Mouse (Mus musculus) neural tube, embryonic 14.5 days (tissue): ENCODE measurements at regions not wholly inside any gene's neighbourhood (a gene's known extent, or its start where the extent isn't known, plus 50 kb on each side); places are given as distances from the start of the nearest gene placed in this dataset.
A peak's percentile ranks its signal among the peaks of the same experiment; 100 is the strongest.

ENCODE experiments used
- ATAC-seq: fragments of 200-750 bp; cut with Nextera tagmentation; 2 replicates; pipeline ENCODE4 v1.8.0; 2017; ENCODE audit warnings: low read depth, mild to moderate bottlenecking, moderate TSS enrichment, moderate library complexity
- H3K27ac ChIP-seq: fragments of 300-500 bp; sonication (generic); 2 replicates; pipeline ENCODE4 v1.5.1; 2014; ENCODE audit warnings: low read depth, mild to moderate bottlenecking, control low read depth, low read length, moderate library complexity, mixed read lengths
- H3K27me3 ChIP-seq: fragments of 300-500 bp; sonication (generic); 2 replicates; pipeline ENCODE4 v1.6.1; 2014; ENCODE audit warnings: low read length; ENCODE audit not compliant: control insufficient read depth, insufficient read depth
- H3K36me3 ChIP-seq: fragments of 300-500 bp; sonication (generic); 2 replicates; pipeline ENCODE4 v1.6.1; 2014; ENCODE audit warnings: low read length, mixed read lengths; ENCODE audit not compliant: control insufficient read depth, insufficient read depth
- H3K4me1 ChIP-seq: fragments of 300-500 bp; sonication (generic); 2 replicates; pipeline ENCODE4 v1.6.1; 2014; ENCODE audit warnings: low read length; ENCODE audit not compliant: control insufficient read depth, insufficient read depth
- H3K4me2 ChIP-seq: fragments of 300-500 bp; sonication (generic); 2 replicates; pipeline ENCODE4 v1.6.1; 2014; ENCODE audit warnings: mild to moderate bottlenecking, low read depth, low read length, control low read depth
- H3K4me3 ChIP-seq: fragments of 300-500 bp; sonication (generic); 2 replicates; pipeline ENCODE4 v1.5.1; 2014; ENCODE audit warnings: low read depth, low read length, control low read depth, mixed read lengths
- H3K9ac ChIP-seq: fragments of 300-500 bp; sonication (generic); replicated peaks from 2 replicates; pipeline ENCODE4 v1.6.1; 2014; ENCODE audit warnings: low read depth, mild to moderate bottlenecking, control low read depth, low read length, mixed read lengths
- H3K9me3 ChIP-seq: fragments of 300-500 bp; sonication (generic); 2 replicates; pipeline ENCODE4 v1.6.1; 2016; ENCODE audit warnings: low read length; ENCODE audit not compliant: control insufficient read depth
- WGBS: fragments of 180-500 bp; shearing (Covaris S2); extraction: QIAGEN DNeasy Blood & Tissue Kit; methylation state at CpG from one replicate; pipeline ENCODE4 v1.1.7; 2014; 5-methylcytosine and 5-hydroxymethylcytosine counted together

DNA sequence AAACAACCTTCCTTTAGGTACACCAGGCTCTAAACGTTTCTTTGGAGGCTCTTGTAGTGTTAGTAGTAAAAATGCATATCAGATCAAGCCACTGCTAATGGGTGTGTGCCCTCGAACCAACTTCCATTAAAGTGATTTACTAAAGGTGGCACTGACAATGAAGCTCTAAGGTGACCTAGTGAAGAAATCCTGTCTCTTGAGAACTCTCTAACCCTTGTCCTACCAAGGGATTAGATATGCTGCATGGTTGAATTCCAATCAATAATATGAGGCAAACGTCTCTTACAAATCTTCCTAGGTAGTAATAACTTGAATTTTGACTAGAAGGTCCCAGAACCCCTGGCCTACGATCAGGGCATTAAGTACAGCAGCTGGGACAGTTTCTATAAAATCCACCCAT, 640.7 kb downstream of the Pard3 start:
- no peak overlapping the region for H3K4me2 ChIP-seq
- H3K4me1 ChIP-seq = no peaks in the 10 kb centered on the region
- H3K27me3 ChIP-seq = no peaks in the 10 kb centered on the region
- no peaks in the 10 kb centered on the region for H3K9me3 ChIP-seq
- no peak for ATAC-seq
- H3K4me3 ChIP-seq = no peak overlapping the region
- no peak overlapping the region for H3K27ac ChIP-seq
- no peaks in the 10 kb centered on the region for H3K36me3 ChIP-seq
- 49% methylated on average over 4 of the region's 4 CpGs for WGBS
- no peak overlapping the region for H3K9ac ChIP-seq

DNA sequence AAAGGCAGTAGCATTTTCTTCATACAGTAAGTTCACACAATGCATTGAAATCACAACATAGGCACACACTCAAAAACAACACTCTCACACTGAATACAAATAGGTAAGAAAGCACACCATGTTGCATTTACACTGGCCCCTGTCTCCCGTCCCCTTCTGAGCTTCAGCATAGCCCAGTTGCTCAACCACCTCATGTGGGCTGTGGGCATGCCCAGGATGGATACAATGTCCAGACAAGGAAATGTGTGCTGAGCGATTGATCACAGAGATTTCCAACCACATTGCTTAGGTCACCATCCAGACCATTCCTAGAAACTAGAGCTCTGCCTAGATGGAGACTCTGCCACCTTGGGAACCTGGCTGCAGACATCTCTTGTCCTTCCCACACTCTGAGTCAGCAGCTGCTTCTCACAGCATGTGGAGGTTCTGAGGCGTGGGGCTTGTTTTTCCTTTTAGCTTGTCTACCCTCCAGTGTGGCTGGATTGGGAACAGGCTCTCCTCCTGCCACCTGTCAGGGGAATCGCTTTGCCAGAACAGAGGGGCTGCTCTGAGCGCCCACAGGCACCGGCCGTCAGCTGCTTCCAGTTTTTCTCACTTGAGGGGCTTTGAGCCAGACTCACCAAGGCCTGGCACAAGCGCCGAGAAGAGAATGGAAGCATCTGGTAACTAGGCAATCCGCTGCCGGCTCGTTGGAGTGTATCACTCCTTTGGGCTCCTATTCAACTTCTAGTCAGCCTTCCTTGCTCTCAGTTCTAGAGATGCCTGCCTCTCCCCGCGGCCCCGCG, 642.5 kb downstream of the Pard3 start:
- peak; percentile 71 for ATAC-seq
- Histone ChIP-seq H3K27me3 (no peaks in the 10 kb centered on the region), H3K9me3 (no peaks in the 10 kb centered on the region), H3K27ac (no peak overlapping the region), H3K36me3 (no peaks in the 10 kb centered on the region), H3K4me2 (no peak overlapping the region), H3K4me3 (no peak overlapping the region), H3K9ac (no peak overlapping the region), H3K4me1 (no peaks in the 10 kb centered on the region)
- WGBS = 39% methylated on average over 16 of the region's 16 CpGs

DNA sequence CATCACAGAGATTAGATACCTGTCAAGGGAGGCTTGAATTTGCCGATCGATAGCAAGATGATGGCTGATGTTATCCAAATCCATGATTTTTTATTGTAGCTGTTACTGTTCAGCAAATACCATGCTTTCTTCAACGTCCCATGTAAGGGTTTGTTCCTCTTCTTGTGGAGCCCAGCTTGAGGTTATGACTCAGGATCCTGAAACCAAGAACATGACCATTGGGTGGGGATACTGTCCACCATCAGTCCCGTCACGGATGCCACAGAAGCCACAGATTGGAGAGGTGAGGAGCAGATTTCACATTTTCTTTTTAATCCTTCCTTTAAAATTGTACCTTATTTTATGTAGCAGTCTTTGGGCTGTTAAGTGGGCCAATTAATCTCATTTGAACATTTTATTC, 645.7 kb downstream of the Pard3 start:
- Histone ChIP-seq H3K36me3 (no peaks in the 10 kb centered on the region), H3K4me2 (no peak overlapping the region), H3K4me3 (no peak overlapping the region), H3K4me1 (no peaks in the 10 kb centered on the region), H3K9me3 (no peaks in the 10 kb centered on the region), H3K27ac (no peak overlapping the region), H3K9ac (no peak overlapping the region), H3K27me3 (no peaks in the 10 kb centered on the region)
- WGBS = 97% methylated on average over 5 of the region's 5 CpGs
- no peak for ATAC-seq

DNA sequence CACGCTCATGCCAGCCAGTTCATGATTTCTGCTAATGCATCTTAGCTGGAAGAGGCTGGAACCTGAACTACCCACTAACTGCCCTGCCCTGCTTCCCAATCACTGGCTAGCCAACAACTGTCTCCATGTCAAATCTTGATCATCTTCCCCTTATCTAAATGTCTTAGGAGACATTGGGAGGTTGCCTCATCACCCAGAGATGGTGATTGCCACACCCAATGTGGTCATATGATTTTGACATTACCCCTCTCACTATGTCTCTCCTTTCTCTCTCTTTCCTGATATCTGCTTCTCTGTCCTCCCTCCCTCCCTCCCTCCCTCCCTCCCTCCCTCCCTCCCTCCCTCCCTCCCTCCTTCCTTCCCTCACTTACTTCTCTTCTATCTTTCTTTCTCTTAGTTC, 643.3 kb upstream of the Nrp1 start:
- no peaks in the 10 kb centered on the region for H3K36me3 ChIP-seq
- H3K9me3 ChIP-seq = no peaks in the 10 kb centered on the region
- H3K4me2 ChIP-seq = no peak overlapping the region
- no peak overlapping the region for H3K27ac ChIP-seq
- H3K9ac ChIP-seq = no peak overlapping the region
- WGBS = 88% methylated on average over 1 of the region's 1 CpGs
- H3K4me3 ChIP-seq = no peak overlapping the region
- no peaks in the 10 kb centered on the region; the same call in 1 of the 2 replicates for H3K4me1 ChIP-seq
- ATAC-seq = no peak
- H3K27me3 ChIP-seq = no peaks in the 10 kb centered on the region

DNA sequence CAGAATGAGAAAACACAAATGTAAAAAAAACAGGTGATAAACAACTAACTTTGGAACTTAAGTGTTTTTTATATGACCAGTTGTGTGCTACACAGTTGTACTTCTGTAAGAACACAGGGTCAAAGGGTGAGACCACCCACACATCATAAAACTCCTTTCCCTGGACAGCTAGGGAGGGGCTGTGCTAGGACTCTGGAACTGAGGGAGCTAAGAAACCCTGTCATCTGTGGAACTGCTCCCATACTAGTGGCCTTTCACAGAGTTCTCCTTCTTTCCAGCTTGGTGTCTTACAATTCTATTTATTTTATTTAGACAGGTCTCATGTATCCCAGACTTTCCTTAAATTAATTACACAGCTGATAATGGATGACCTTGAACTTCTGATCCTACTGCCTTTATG, 640.4 kb upstream of the Nrp1 start:
- Histone ChIP-seq H3K9ac (no peak overlapping the region), H3K27me3 (no peaks in the 10 kb centered on the region), H3K4me2 (no peak overlapping the region), H3K36me3 (no peaks in the 10 kb centered on the region), H3K27ac (no peak overlapping the region), H3K9me3 (no peaks in the 10 kb centered on the region), H3K4me3 (no peak overlapping the region), H3K4me1 (peaks cover 3% of the 10 kb centered on the region)
- ATAC-seq = no peak

DNA sequence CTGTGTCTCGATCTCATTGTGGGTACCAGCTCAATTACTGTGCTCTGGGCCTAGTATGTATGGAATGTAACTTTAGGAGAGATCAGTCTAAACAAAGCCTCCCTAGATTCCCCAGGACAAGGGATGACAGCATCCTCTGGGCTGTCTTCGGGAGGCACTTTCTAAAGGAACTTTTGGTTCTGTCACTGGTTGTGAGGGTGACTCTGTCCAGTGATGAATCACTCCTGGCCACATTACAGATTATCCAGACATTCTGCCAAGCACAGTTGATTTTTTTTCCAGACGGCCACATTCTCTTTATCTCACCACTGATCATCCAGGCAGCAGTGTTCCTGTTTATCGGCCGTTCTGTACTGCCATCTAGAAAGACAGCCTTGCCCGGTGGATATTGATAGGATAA, 638.5 kb upstream of the Nrp1 start:
- 17% methylated on average over 6 of the region's 6 CpGs for WGBS
- H3K27ac ChIP-seq = no peak overlapping the region
- no peak for ATAC-seq

DNA sequence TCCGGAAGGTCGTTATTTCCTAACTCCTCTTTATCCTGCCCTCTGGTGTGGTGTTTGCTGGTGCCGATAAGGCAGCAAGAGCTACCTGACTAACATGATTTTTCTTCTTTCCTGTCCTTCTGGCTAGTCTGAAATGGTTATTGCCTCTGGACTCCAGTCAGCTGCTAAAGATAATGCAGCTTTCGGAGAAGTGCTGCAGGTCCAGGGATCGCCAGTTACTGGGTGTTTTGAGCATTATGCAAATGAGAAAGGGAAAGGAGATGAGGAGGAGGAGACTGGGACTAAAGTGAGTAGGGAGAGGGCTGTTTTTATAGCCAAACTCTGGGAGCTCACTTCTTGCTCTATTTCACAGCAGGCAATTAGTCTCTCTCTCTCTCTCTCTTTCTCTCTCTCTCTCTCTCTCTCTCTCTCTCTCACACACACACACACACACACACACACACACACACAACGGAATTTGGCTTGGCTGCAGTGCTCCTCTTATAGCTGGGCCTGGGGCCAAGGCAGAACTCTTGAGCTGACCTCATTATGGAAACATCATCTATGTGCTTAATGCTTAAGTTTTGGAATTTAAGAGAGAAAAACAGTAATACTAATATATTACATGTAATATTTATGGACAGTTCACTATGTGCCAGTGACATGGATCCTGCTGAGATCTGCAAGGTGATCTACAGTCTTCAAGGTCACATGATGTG, 637.7 kb upstream of the Nrp1 start:
- Histone ChIP-seq H3K36me3 (no peaks in the 10 kb centered on the region), H3K4me2 (no peak overlapping the region), H3K27me3 (no peaks in the 10 kb centered on the region), H3K9me3 (no peaks in the 10 kb centered on the region), H3K9ac (no peak overlapping the region), H3K27ac (no peak overlapping the region), H3K4me1 (peaks cover 3% of the 10 kb centered on the region), H3K4me3 (no peak overlapping the region)
- ATAC-seq = no peak
- WGBS = 14% methylated on average over 6 of the region's 6 CpGs

More for the DNA sequence above, 638.5 kb upstream of the Nrp1 start:
- no peaks in the 10 kb centered on the region for H3K27me3 ChIP-seq
- H3K36me3 ChIP-seq = no peaks in the 10 kb centered on the region
- peaks cover 3% of the 10 kb centered on the region for H3K4me1 ChIP-seq
- H3K4me2 ChIP-seq = no peak overlapping the region
- no peak overlapping the region for H3K4me3 ChIP-seq
- H3K9me3 ChIP-seq = no peaks in the 10 kb centered on the region
- H3K9ac ChIP-seq = no peak overlapping the region

DNA sequence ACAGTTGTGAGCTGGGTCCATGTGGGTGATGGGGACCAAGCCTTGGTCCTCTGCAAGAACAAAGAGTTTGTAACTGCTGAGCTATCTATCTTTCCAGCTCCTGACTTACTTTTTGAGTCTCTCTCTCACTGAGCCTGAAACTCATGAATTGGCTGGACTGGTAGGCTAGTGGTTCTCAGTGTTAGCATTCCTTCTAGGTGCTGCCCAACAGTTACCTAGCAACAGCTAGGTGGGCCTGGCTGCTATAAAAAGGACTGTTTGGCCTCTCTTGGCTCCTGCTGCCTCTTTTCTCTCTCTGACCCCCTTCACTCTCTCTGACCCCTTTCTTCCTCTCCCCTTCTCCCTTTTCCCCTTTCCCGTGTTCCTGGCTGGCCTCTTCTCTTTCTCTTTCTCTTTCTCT, 636.8 kb upstream of the Nrp1 start:
- H3K27ac ChIP-seq = no peak overlapping the region
- no peak; the same call in 1 of the 2 replicates for ATAC-seq
- H3K36me3 ChIP-seq = no peaks in the 10 kb centered on the region
- no peak overlapping the region for H3K4me2 ChIP-seq
- H3K9ac ChIP-seq = no peak overlapping the region
- H3K9me3 ChIP-seq = no peaks in the 10 kb centered on the region
- H3K4me1 ChIP-seq = peaks cover 3% of the 10 kb centered on the region
- H3K4me3 ChIP-seq = no peak overlapping the region
- no peaks in the 10 kb centered on the region for H3K27me3 ChIP-seq
- WGBS = 22% methylated on average over 1 of the region's 1 CpGs

DNA sequence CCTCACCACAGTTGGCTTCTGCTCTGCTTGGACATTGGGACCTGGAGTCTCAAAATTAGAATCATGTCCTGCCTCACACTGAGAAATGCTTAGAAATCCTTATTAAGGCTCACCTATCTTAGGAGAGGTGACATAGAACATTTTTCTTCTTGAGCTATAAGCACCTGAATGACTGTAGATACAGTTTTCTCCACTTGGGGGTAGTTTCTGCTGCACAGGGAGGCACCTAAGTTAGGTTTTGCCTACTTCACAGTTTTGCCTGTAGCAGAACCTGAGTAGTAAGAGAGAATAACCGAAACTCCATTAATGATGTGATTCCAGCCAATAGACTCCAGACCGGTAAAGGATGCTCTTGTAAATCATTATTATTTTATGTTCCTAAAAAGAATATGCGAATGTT, 624.3 kb upstream of the Nrp1 start:
- no peak for ATAC-seq
- Histone ChIP-seq H3K27ac (no peak overlapping the region), H3K36me3 (no peaks in the 10 kb centered on the region), H3K4me3 (no peak overlapping the region), H3K9ac (no peak overlapping the region), H3K4me1 (no peaks in the 10 kb centered on the region), H3K4me2 (no peak overlapping the region), H3K27me3 (no peaks in the 10 kb centered on the region), H3K9me3 (no peaks in the 10 kb centered on the region)
- 86% methylated on average over 3 of the region's 3 CpGs for WGBS
